Mouse (Mus musculus) splenic B cell, adult 2 months (primary cell): Measurements from ENCODE around the gene Cep83.
"Not testable (repeated sequence)": the region's sequence is repeated elsewhere in the genome, so short reads cannot be mapped to it uniquely, and the experiment has no call there.

Experiments
- DNase-seq: peaks from one replicate; pipeline ENCODE4 v3.0.0-alpha.2; 2011; ENCODE audit warnings: low read depth, low spot score
- H3K27me3 ChIP-seq: 2 replicates; pipeline ENCODE4 v1.6.1; 2012; ENCODE audit warnings: mild to moderate bottlenecking, low read length, moderate library complexity, mixed read lengths; ENCODE audit not compliant: control insufficient read depth, poor library complexity, insufficient read depth, severe bottlenecking
- H3K36me3 ChIP-seq: 2 replicates; pipeline ENCODE4 v1.6.1; 2012; ENCODE audit warnings: mild to moderate bottlenecking, low read length, moderate library complexity, mixed read lengths; ENCODE audit not compliant: control insufficient read depth, poor library complexity, insufficient read depth, severe bottlenecking

Gene Cep83

GRCm38 (mm10) chr10:94728053-94728452, 39.6 kb downstream of the Cep83 start:
- not testable (repeated sequence) for H3K36me3 ChIP-seq, H3K27me3 ChIP-seq
- DNase-seq = peak; percentile 31

DNA sequence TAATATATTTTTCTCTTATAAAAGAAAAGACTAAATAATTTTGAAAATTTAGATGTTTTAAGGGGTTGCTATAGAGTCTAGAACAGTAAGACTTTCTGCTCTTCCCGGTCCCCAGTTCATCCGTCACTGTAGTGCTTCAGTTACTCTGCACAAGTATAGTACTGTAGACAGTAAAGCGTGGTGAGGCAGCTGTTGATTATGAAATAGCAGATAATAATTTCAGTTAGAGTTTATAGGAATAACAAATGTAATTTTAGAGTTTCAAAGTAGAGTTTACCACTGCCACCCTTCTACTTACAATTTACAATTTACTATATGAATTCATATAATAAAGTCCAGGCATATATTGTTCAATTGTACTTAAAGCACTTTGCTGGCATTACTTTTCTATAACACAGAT, 42.0 kb downstream of the Cep83 start:
- no peaks in the 10 kb centered on the region for H3K27me3 ChIP-seq
- no peak for DNase-seq
- H3K36me3 ChIP-seq = peaks cover 3% of the 10 kb centered on the region; the same call in 1 of the 2 replicates

GRCm38 (mm10) chr10:94734829-94735228, 46.4 kb downstream of the Cep83 start:
- no peaks in the 10 kb centered on the region for H3K36me3 ChIP-seq
- DNase-seq = no peak
- no peaks in the 10 kb centered on the region for H3K27me3 ChIP-seq

- no peak for DNase-seq
- no peaks in the 10 kb centered on the region for H3K27me3 ChIP-seq
- no peaks in the 10 kb centered on the region for H3K36me3 ChIP-seq
Observed at GRCm38 (mm10) chr10:94740221-94740620, 51.8 kb downstream of the Cep83 start.

DNA sequence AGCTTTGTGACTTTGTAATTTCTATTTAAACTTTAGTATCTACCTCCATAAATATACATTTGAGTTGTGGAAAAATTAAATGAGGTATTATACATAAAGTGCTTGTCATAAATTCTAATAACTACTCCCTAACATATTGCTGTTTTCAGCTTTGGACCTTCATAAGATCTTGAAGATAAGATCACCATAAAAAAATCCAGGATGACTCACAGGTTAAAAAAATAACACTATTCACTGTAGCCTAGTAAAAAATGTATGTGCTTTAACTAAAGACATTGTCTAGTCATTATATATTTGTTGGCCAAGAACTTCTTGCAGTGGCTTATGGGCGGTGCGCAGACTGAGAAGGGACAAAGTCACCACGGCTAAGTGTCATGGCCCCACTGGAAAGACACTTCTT, 53.0 kb downstream of the Cep83 start:
- DNase-seq = no peak
- H3K36me3 ChIP-seq = no peaks in the 10 kb centered on the region
- no peaks in the 10 kb centered on the region for H3K27me3 ChIP-seq

DNA sequence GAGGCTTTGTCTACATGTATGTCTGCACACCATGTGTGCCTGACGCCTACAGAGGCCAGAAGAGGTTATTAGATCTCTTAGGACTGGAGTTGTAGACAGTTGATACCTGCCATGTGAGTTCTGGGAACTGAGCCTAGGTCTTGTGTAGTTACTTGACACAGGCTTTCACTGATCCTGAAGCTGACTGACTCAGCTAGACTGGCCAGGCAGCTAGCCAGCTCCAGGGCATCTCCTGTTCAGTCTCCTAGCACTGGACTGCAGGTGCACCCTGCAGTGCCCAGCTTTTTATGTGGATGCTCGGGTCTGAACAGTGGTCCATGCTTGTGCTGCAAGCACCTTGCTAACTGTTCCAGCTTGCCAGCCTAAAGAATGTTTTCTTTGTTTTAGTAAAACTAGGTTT, 58.6 kb downstream of the Cep83 start:
- DNase-seq = no peak
- Histone ChIP-seq H3K36me3 (peaks cover 3% of the 10 kb centered on the region), H3K27me3 (no peaks in the 10 kb centered on the region)

- Histone ChIP-seq H3K36me3 (no peaks in the 10 kb centered on the region; the same call in 1 of the 2 replicates), H3K27me3 (no peaks in the 10 kb centered on the region)
- no peak for DNase-seq
Observed at GRCm38 (mm10) chr10:94771496-94771895, 83.0 kb downstream of the Cep83 start.

- H3K27me3 ChIP-seq = no peaks in the 10 kb centered on the region
- peaks cover 3% of the 10 kb centered on the region; the same call in 1 of the 2 replicates for H3K36me3 ChIP-seq
- DNase-seq = no peak
Observed at GRCm38 (mm10) chr10:94777576-94777975, 89.1 kb downstream of the Cep83 start.

- no peak for DNase-seq
- Histone ChIP-seq H3K27me3 (no peaks in the 10 kb centered on the region), H3K36me3 (peaks cover 3% of the 10 kb centered on the region; the same call in 1 of the 2 replicates)
Observed at GRCm38 (mm10) chr10:94779319-94779718, 90.9 kb downstream of the Cep83 start.

DNA sequence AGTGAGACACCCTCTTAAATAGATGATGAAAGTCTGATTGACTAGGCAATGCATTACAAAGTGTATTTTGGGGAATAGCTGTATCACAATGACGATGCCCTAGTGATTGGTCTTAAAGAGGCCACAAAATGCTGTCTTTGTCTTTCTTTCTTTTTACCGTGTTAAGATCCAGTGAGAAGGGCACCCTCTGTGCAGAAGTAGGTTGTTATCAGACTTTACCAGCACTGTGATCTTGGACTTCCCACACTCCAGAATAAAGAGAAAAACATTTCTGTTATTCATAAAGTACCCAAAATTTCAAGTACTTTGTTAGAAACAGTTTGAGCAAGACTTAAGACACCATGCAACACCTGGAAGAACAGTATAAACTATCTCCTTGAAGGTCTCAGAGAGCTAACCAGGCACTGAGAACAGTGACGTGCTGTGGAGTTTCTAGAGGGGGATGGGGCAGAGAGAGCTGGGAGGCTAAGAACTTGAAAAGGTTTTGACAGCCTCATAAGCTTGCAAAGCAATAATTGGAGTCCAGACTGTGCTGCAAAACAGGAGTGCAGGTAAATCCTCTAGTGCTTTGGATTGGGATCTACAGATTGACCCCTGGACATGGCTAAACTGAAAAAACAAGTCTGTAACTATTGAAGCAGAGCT, 92.3 kb downstream of the Cep83 start:
- no peak for DNase-seq
- 0 out of 2 replicates have a peak, but pooled peaks cover 3% of the 10 kb centered on the region for H3K36me3 ChIP-seq

DNA sequence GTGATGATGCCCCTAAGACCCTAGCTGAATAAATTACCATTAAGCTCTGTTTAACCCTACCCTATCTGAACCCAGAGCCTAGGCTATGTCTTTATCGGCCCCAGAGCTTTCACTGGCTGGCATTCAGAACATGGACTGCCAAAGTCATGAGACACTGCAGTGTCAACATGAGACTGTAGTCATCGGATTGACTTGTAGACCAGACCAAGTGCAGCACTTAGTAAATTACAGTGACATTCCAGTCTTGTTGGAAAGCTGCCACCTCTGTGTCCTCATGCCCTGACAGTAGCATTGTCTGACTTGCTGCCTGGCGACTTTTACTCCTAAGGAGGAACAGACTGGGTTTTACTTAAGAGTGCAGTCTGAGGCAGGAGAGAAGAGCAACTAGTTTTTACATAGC, 100.8 kb downstream of the Cep83 start:
- no peak for DNase-seq
- H3K27me3 ChIP-seq = no peaks in the 10 kb centered on the region
- peaks cover 11% of the 10 kb centered on the region for H3K36me3 ChIP-seq

More for the DNA sequence above, 92.3 kb downstream of the Cep83 start:
- H3K27me3 ChIP-seq = no peaks in the 10 kb centered on the region

DNA sequence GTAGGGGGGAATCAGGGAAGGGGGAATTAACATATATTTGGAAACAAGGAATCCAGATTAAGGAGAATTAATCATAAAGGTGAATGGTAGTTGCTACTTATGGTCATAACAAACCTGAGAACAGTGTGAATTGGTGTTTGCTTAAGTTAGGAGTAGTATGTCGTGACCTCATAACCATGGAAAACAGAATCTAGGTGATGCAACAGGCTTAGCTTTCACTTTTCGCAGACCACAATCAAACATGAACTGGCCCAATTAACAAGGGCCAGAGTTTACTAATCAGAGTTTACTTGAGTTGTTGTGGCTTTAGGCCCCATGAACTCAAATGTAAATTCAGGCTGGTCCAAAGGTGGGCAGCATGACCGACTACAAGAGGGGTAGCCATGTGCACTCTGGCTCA, 105.5 kb downstream of the Cep83 start:
- no peaks in the 10 kb centered on the region for H3K27me3 ChIP-seq

DNA sequence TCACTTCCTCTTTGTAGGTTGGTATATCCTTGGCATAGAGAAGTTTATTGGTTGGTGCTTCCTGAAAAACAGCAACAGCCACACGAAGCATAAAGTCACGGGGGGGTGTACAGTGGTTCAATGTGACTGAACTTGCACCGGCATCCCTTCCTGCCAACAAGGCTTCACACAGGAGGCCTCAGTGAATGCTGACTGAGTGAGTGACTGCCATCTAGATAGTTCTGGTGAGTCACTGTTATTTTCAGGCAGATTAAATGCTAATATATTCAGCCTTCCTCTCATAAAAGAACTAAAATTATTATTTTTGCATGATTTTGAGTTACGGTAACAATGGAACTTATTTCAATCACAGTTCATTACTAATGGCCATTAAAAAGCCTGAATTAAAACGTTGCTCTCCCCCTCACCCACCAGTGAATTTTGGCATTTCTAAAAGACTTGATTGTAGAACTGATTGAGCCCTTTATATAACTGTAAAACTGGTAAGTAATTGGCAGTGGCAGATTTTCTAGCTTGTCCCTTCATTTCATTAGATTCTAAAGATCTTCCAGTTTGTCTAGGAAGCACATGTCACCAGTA, 106.3 kb downstream of the Cep83 start:
- H3K27me3 ChIP-seq = no peaks in the 10 kb centered on the region
- DNase-seq = no peak
- peaks cover 18% of the 10 kb centered on the region for H3K36me3 ChIP-seq

More for the DNA sequence above, 105.5 kb downstream of the Cep83 start:
- H3K36me3 ChIP-seq = peaks cover 15% of the 10 kb centered on the region
- no peak for DNase-seq

- Histone ChIP-seq H3K36me3 (peaks cover 18% of the 10 kb centered on the region), H3K27me3 (no peaks in the 10 kb centered on the region)
- DNase-seq = no peak
Observed at GRCm38 (mm10) chr10:94798128-94798527, 109.7 kb downstream of the Cep83 start.

- Histone ChIP-seq H3K36me3 (peaks cover 17% of the 10 kb centered on the region; the same call in 1 of the 2 replicates), H3K27me3 (no peaks in the 10 kb centered on the region)
- no peak for DNase-seq
Observed at GRCm38 (mm10) chr10:94799485-94800239, 111.2 kb downstream of the Cep83 start.
